Mouse (Mus musculus): ENCODE measurements around the gene Rbpms2. TPM values are rescaled to one million over a fixed set of nuclear protein-coding genes. Genes with fewer than 3 reads are reported as not detected.
"Not testable (repeated sequence)": the region's sequence is repeated elsewhere in the genome, so short reads cannot be mapped to it uniquely, and the experiment has no call there.

The Rbpms2 gene
- polyA plus RNA-seq, 1 experiment from 2014 or later: 98.2 TPM

DNA sequence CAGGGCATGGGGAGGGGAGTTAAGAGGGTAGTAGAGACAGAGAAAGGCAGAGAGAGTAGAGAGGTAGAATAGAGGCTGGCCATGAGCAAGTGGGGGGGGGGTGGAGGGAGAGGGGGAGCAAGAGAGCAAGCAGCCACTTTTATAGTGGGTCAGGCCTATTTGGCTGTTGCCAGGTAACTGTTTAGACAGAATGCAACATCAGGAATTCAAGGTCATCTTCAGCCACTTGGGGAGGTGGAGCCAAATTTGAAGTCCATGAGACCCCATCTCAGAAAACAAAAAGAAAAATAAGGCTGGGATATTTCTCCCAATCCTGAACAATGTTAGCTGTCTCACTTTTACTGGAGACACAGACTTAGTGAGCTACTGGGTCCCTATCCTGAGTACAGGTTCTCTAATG, 13.1 kb downstream of the Rbpms2 start:
- ATAC-seq (replicated peaks; ENCODE audit: insufficient number of reproducible peaks, insufficient read depth, low FRiP score, low read depth): no peak
- Histone ChIP-seq H3K9ac (no peak overlapping the region), H3K4me1 (replicated peaks) (peaks cover 71% of the 10 kb centered on the region), H3K4me2 (no peak overlapping the region), H3K36me3 (no peaks in the 10 kb centered on the region), H3K27me3 (no peaks in the 10 kb centered on the region), H3K9me3 (replicated peaks) (no peaks in the 10 kb centered on the region), H3K27ac (peak overlapping the region; percentile 33), H3K4me3 (no peak overlapping the region)

DNA sequence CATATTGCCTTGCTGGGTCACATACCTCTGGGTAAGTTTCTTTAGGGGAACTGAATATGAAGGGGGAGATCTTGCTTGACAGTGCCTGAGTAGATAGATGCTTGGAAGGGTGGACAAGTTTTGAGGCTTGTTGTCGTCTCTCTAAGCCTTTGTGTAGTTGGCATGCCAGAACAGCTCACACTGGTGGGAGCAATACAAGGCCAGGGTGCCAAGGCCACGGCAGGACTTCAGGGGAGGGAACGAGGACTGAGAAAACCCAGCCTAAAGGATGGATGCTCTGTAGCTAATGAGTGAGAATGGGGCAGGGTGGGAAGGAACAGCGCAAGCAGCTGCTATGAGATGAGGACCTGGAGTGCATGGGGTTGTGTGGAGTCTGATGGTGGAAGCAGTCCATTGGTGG, 15.5 kb downstream of the Rbpms2 start:
- 68% methylated on average over 4 of the region's 4 CpGs for WGBS
- Histone ChIP-seq H3K4me3 (no peak overlapping the region), H3K36me3 (no peaks in the 10 kb centered on the region), H3K27ac (peak overlapping the region; percentile 94), H3K9me3 (replicated peaks) (no peaks in the 10 kb centered on the region), H3K4me1 (replicated peaks) (peaks cover 71% of the 10 kb centered on the region), H3K27me3 (no peaks in the 10 kb centered on the region), H3K4me2 (no peak overlapping the region), H3K9ac (no peak overlapping the region)
- no peak for ATAC-seq (replicated peaks; ENCODE audit: insufficient number of reproducible peaks, insufficient read depth, low FRiP score, low read depth)

DNA sequence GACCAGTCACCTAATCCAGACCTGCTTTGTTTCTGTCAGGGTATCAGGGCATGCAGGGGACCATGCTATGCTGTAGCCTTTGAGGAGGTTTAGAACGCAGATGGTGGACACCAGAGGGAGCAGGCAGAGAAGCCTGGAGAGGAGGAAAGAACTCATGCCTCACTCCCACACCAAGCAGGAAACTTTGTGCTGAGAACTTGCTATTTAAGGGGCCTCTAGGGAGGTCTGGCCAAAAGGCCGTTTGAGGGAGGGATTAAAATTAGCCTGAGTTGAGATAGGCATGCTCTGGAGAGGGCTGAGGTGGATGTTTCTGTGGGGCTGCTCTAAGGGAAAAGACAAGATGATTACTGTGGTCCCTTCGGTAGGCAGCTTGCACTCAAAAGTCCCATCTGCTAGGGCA, 16.5 kb downstream of the Rbpms2 start:
- 11% methylated on average over 3 of the region's 3 CpGs for WGBS
- Histone ChIP-seq H3K4me2 (peak overlapping the region; percentile 44), H3K36me3 (no peaks in the 10 kb centered on the region), H3K4me3 (no peak overlapping the region), H3K4me1 (replicated peaks) (peaks cover 68% of the 10 kb centered on the region), H3K9me3 (replicated peaks) (no peaks in the 10 kb centered on the region), H3K27me3 (no peaks in the 10 kb centered on the region), H3K27ac (peak overlapping the region; percentile 94), H3K9ac (no peak overlapping the region)
- peak; percentile 69 for ATAC-seq (replicated peaks; ENCODE audit: insufficient number of reproducible peaks, insufficient read depth, low FRiP score, low read depth)

DNA sequence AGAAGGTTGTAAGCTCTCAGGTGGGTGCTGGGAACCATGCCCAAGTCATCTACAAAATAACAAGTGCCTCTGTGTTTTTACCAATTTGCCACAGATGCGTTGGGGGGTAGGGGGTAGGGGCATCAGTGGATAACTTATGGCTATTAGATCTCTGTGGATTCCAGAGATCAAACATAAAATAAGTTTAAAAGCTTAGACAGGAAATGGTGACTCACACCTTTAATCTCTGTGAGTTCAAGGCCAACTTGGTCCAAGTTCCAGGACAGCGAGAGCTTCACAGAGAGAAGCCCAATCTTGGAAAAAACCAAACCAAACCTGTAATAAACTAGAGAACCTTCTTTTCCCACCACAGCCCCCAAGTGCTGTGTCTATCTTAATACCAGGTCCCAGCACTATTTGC, 17.3 kb downstream of the Rbpms2 start:
- H3K27ac ChIP-seq: peak overlapping the region; percentile 94
- no peak overlapping the region for H3K4me2 ChIP-seq
- peaks cover 61% of the 10 kb centered on the region for H3K4me1 ChIP-seq (replicated peaks)
- no peak overlapping the region for H3K4me3 ChIP-seq
- no peaks in the 10 kb centered on the region for H3K27me3 ChIP-seq
- H3K9ac ChIP-seq: no peak overlapping the region
- WGBS: 75% methylated on average over 2 of the region's 2 CpGs
- no peak for ATAC-seq (replicated peaks; ENCODE audit: insufficient number of reproducible peaks, insufficient read depth, low FRiP score, low read depth)
- no peaks in the 10 kb centered on the region for H3K36me3 ChIP-seq
- no peaks in the 10 kb centered on the region for H3K9me3 ChIP-seq (replicated peaks)

DNA sequence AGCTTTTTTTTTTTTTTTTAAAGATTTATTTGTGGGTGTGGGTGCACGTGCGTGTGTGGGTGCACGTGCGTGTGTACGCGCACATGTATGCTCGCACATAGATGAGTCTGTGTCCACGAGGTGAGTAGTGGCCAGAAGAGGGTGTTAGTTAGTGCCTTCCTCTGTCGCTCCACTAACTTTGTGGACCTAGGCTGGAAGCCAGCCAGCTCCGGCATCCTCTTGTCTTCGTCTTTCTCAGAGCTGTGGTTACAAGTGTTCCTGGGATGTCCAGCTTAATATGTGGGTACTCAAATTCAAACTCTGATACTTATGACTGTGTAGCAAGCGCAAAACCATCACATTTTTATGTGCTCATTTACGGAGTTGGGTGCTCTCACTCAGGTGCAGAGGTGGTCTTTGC, 19.3 kb downstream of the Rbpms2 start:
- no peak overlapping the region for H3K4me2 ChIP-seq
- peak overlapping the region; percentile 25; the same call in 1 of the 2 replicates for H3K27ac ChIP-seq
- peaks cover 50% of the 10 kb centered on the region for H3K4me1 ChIP-seq (replicated peaks)
- no peak overlapping the region for H3K9ac ChIP-seq
- no peak overlapping the region for H3K4me3 ChIP-seq
- H3K36me3 ChIP-seq: no peaks in the 10 kb centered on the region
- no peaks in the 10 kb centered on the region for H3K9me3 ChIP-seq (replicated peaks)
- H3K27me3 ChIP-seq: no peaks in the 10 kb centered on the region
- WGBS: 77% methylated on average over 13 of the region's 13 CpGs
- ATAC-seq (replicated peaks; ENCODE audit: insufficient number of reproducible peaks, insufficient read depth, low FRiP score, low read depth): no peak

DNA sequence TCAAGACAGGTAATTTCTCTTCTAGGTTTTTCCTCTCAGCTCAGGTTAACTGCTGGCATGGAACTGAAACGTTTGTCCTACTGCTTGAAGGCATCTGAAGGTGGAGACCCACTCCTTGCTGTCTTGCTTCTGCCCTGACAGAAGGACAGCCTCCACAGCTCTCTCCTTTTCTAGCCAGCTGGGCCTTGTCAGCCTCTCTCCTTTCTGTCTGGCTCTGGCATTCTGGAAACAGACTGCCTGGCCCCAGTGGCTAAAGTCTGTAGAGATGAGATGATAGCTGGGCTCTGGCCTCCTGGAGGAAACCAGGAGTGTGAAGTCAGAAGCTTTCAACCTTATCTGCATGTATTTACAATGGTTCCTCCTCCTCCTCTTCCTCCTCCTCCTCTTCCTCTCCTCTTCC, 20.5 kb downstream of the Rbpms2 start:
- Histone ChIP-seq H3K4me3 (no peak overlapping the region), H3K27ac (peak overlapping the region; percentile 35), H3K9me3 (replicated peaks) (no peaks in the 10 kb centered on the region), H3K4me1 (replicated peaks) (peaks cover 52% of the 10 kb centered on the region), H3K9ac (no peak overlapping the region), H3K36me3 (no peaks in the 10 kb centered on the region), H3K27me3 (no peaks in the 10 kb centered on the region), H3K4me2 (no peak overlapping the region)
- 12% methylated on average over 1 of the region's 1 CpGs for WGBS
- no peak for ATAC-seq (replicated peaks; ENCODE audit: insufficient number of reproducible peaks, insufficient read depth, low FRiP score, low read depth)

DNA sequence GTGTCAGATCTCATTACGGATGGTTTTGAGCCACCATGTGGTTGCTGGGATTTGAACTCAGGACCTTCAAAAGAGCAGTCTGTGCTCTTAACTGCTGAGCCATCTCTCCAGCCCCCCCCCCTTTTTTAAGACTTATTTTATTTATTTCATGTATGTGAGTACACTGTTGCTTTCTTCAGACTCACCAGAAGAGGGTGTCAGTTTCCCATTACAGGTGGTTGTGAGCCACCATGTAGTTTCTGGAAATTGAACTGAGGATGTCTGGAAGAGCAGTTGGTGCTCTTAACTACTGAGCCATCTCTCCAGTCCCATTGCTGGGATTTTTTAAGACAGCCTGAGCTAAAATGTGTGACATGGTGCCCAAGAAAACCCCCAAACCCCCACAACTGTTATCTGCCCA, 22.5 kb downstream of the Rbpms2 start:
- WGBS: 96% methylated on average over 1 of the region's 1 CpGs
- not testable (repeated sequence) for ATAC-seq (replicated peaks; ENCODE audit: insufficient number of reproducible peaks, insufficient read depth, low FRiP score, low read depth); H3K36me3 ChIP-seq

DNA sequence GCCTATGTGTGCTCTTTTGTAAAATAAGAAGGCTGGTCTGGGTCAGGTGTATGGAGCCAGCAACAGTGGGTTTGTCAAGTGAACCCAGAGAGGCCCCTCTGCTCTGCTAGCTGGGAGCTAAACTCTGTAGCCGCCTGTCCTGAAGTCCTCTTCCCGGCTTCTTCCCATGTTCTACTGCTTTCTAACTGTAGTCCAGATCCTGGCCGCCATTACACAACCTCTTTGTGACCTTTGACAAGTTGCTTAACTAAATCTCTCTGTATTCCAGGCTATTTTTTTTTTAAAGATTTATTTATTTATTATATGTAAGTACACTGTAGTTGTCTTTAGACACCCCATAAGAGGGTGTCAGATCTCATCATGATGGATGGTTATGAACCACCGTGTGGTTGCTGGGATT, 24.3 kb downstream of the Rbpms2 start:
- Histone ChIP-seq H3K9me3 (replicated peaks) (no peaks in the 10 kb centered on the region), H3K36me3 (no peaks in the 10 kb centered on the region), H3K27ac (no peak overlapping the region), H3K4me3 (no peak overlapping the region), H3K27me3 (no peaks in the 10 kb centered on the region), H3K9ac (no peak overlapping the region), H3K4me1 (replicated peaks) (peaks cover 28% of the 10 kb centered on the region), H3K4me2 (no peak overlapping the region)
- WGBS: 89% methylated on average over 4 of the region's 4 CpGs
- ATAC-seq (replicated peaks; ENCODE audit: insufficient number of reproducible peaks, insufficient read depth, low FRiP score, low read depth): no peak

More for the DNA sequence above, 22.5 kb downstream of the Rbpms2 start:
- H3K9ac ChIP-seq; H3K27me3 ChIP-seq; H3K4me3 ChIP-seq; H3K9me3 ChIP-seq (replicated peaks); H3K27ac ChIP-seq; H3K4me2 ChIP-seq: not testable (repeated sequence)
- H3K4me1 ChIP-seq (replicated peaks): peaks cover 37% of the 10 kb centered on the region

DNA sequence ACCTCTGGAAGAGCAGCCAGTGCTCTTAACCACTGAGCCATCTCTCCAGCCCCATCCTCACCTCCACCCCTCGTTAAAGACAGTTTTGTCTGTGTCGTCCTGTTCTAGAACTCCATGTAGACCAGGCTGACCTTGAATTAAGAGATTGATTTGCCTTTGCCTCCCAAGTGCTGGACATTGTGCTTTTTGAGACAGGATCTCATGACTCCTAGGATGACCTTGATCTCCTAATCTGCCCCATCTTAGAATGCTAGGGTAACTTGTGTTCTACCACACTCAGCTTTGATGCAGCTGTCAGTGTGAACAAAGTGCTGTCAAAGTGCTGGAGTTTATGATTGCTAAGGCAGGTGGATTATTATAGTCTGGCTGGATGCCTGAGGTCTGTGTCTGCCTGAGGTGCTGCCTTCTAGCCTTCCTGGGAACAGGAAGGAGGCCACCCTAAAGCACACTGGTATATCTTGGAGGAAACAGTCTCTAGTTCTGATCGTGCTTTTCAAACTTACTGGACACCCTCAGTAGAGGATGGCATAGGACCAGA, 25.3 kb downstream of the Rbpms2 start:
- no peak overlapping the region for H3K4me3 ChIP-seq
- peaks cover 18% of the 10 kb centered on the region for H3K4me1 ChIP-seq (replicated peaks)
- H3K27me3 ChIP-seq: no peaks in the 10 kb centered on the region
- no peak for ATAC-seq (replicated peaks; ENCODE audit: insufficient number of reproducible peaks, insufficient read depth, low FRiP score, low read depth)
- no peaks in the 10 kb centered on the region for H3K9me3 ChIP-seq (replicated peaks)
- WGBS: 67% methylated on average over 3 of the region's 3 CpGs
- H3K27ac ChIP-seq: no peak overlapping the region
- H3K9ac ChIP-seq: no peak overlapping the region
- no peak overlapping the region for H3K4me2 ChIP-seq
- no peaks in the 10 kb centered on the region for H3K36me3 ChIP-seq

DNA sequence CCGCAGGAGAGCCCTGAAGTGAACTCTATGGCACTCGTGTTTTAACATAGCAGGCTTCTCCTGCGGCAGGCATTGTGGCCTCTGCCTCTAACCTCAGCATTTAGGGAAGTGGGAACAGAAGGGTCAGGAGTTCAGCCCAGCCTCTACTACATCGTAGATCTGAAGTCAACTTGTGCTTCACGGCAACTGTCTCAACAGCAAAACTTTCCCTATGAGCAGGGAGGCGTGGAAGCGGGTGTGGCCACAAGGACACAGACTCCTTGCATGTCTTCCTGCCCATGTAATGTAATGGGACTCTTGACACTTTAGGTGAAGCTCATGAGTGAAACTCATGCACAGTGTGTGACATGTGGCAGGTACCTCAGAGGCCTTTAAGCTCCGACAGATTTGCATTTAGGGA, 26.1 kb downstream of the Rbpms2 start:
- 73% methylated on average over 8 of the region's 8 CpGs for WGBS
- Histone ChIP-seq H3K4me3 (no peak overlapping the region), H3K36me3 (no peaks in the 10 kb centered on the region), H3K27ac (no peak overlapping the region), H3K27me3 (no peaks in the 10 kb centered on the region), H3K4me1 (replicated peaks) (peaks cover 11% of the 10 kb centered on the region), H3K9me3 (replicated peaks) (no peaks in the 10 kb centered on the region), H3K9ac (no peak overlapping the region), H3K4me2 (no peak overlapping the region)
- no peak for ATAC-seq (replicated peaks; ENCODE audit: insufficient number of reproducible peaks, insufficient read depth, low FRiP score, low read depth)

DNA sequence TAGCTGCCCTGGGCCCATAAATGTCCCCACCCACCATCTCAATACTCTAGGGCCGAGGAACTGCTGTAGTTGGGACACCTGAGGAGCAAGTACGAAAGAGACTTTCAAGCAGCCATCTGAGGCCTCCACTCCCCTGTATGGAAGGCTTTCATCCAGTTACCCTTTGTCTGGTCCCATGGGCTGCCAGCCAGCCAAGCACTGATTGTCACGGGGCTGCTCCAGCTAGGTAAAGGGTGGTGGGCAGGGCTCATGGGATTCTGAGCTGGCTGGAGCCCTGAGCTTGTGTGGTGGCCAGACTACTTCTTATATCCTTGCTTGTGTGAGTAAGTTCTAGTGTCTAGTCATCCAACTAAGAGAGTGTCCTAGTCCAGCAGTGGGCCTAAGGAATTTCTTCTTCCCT, 27.8 kb downstream of the Rbpms2 start:
- H3K9ac ChIP-seq: no peak overlapping the region
- WGBS: 76% methylated on average over 3 of the region's 3 CpGs
- ATAC-seq (replicated peaks; ENCODE audit: insufficient number of reproducible peaks, insufficient read depth, low FRiP score, low read depth): no peak
- peaks cover 13% of the 10 kb centered on the region for H3K4me1 ChIP-seq (replicated peaks)
- no peaks in the 10 kb centered on the region for H3K27me3 ChIP-seq
- H3K4me3 ChIP-seq: no peak overlapping the region
- no peak overlapping the region for H3K4me2 ChIP-seq
- no peaks in the 10 kb centered on the region for H3K9me3 ChIP-seq (replicated peaks)
- H3K36me3 ChIP-seq: no peaks in the 10 kb centered on the region
- no peak overlapping the region for H3K27ac ChIP-seq

DNA sequence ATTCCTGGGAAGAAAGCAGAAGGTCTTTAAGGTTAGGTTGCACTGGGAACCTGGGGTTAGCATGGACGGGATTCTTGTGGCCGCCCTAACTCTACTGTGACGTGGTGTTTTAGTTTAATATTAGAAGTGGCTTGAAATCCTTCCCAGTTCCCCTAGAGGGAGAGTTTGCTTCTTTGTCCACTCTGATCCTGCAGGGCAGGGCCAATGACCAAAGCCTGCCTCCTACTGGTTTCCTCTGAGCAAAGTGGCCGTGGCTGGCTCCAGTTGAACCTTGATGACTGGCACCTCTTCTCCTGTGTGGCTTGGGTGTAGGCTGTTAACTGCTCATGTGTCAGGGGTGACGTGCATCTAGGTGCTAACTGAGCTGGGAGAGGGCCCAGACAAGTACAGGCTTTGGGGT, 31.6 kb downstream of the Rbpms2 start:
- H3K27me3 ChIP-seq: no peaks in the 10 kb centered on the region
- ATAC-seq (replicated peaks; ENCODE audit: insufficient number of reproducible peaks, insufficient read depth, low FRiP score, low read depth): 0 out of 2 replicates have a peak, but pooled peaks have one; percentile 37
- peaks cover 7% of the 10 kb centered on the region for H3K4me1 ChIP-seq (replicated peaks)
- no peak overlapping the region for H3K4me3 ChIP-seq
- WGBS: 57% methylated on average over 5 of the region's 5 CpGs
- H3K9ac ChIP-seq: no peak overlapping the region
- no peaks in the 10 kb centered on the region for H3K9me3 ChIP-seq (replicated peaks)
- no peak overlapping the region for H3K4me2 ChIP-seq
- no peak overlapping the region for H3K27ac ChIP-seq
- no peaks in the 10 kb centered on the region for H3K36me3 ChIP-seq

All from heart, embryonic 15.5 days (tissue).